Mouse (Mus musculus): ENCODE measurements around the gene Socs4.

GRCm38 (mm10) chr14:47287021-47287420 is 10.3 kb downstream of the Socs4 start:
- TF ChIP-seq ZNF384 (IDR thresholded peaks at IDR 0.05; ENCODE audit: low read depth, low read length) (no peak), ZC3H11A (IDR thresholded peaks at IDR 0.05; ENCODE audit: low read depth, low read length) (no peak), TCF12 (IDR thresholded peaks at IDR 0.05; ENCODE audit: low read depth, low read length) (no peak), USF1 (IDR thresholded peaks at IDR 0.05; ENCODE audit: low read depth, low read length) (no peak), RCOR1 (conservative IDR thresholded peaks at IDR 0.05; ENCODE audit: low read depth, low read length) (no peak), CTCF (conservative IDR thresholded peaks at IDR 0.05 in 1 of 2, IDR thresholded peaks at IDR 0.05 in 1 of 2; ENCODE audit: low read depth in 2 of 2, low read length in 2 of 2) (no peak), ETS1 (conservative IDR thresholded peaks at IDR 0.05; ENCODE audit: low read depth, low read length) (no peak), E2F4 (IDR thresholded peaks at IDR 0.05; ENCODE audit: insufficient replicate concordance, low read depth, low read length) (no peak), EP300 (IDR thresholded peaks at IDR 0.05; ENCODE audit: low read length) (no peak), SIN3A (IDR thresholded peaks at IDR 0.05; ENCODE audit: low read length) (no peak), UBTF (IDR thresholded peaks at IDR 0.05; ENCODE audit: low read depth, low read length) (no peak), GABPA (IDR thresholded peaks at IDR 0.05; ENCODE audit: insufficient replicate concordance, low read depth, low read length) (no peak), BHLHE40 (IDR thresholded peaks at IDR 0.05; ENCODE audit: low read depth, low read length) (no peak)
